Mouse (Mus musculus) heart, adult 9 months (tissue): ENCODE measurements around the gene Ccdc134.
A peak's percentile ranks its signal among the peaks of the same experiment; 100 is the strongest.

ENCODE experiments used
- DNase-seq, 2 experiments: peaks; one replicate each; pipeline ENCODE4 v3.0.0; 2022; ENCODE audit warnings: low spot score in 2 of 2

Gene Ccdc134

GRCm38 (mm10) chr15:82127426-82128374 is at the start of gene Ccdc134:
Gene Ccdc134 (plus strand): TSS chr15:82127922.
- peak; percentile 96 for DNase-seq

GRCm38 (mm10) chr15:82079883-82080282 is 47.8 kb upstream of the Ccdc134 start:
- DNase-seq = no peak

- no peak for DNase-seq
These were observed 46.6 kb upstream of the Ccdc134 start for GRCm38 (mm10) chr15:82081161-82081560.

DNA sequence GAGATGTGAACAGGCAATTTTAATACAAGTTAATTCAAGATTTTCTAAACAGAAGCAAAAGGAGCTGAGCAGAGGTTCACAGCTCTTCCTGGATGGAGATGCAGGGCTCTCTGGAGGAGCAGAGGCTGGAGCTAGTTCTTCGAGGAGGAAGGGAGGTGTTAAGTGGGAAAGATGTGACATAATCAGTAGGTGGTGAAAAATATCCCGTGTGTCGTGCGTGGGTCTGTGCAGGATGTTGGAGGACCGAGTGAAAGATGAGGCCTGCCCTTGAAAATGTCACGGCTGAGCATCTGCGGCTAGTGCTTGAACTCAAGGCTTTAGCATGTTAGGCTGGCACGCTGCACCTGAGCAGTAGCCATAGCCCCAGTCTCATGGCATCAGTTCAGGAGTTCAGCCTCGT is 42.1 kb upstream of the Ccdc134 start:
- DNase-seq = no peak

- no peak for DNase-seq
These were observed 41.6 kb upstream of the Ccdc134 start for GRCm38 (mm10) chr15:82086131-82086530.

- no peak for DNase-seq
These were observed 40.5 kb upstream of the Ccdc134 start for GRCm38 (mm10) chr15:82087266-82087665.

GRCm38 (mm10) chr15:82091061-82091460 is 36.7 kb upstream of the Ccdc134 start:
- no peak for DNase-seq

DNA sequence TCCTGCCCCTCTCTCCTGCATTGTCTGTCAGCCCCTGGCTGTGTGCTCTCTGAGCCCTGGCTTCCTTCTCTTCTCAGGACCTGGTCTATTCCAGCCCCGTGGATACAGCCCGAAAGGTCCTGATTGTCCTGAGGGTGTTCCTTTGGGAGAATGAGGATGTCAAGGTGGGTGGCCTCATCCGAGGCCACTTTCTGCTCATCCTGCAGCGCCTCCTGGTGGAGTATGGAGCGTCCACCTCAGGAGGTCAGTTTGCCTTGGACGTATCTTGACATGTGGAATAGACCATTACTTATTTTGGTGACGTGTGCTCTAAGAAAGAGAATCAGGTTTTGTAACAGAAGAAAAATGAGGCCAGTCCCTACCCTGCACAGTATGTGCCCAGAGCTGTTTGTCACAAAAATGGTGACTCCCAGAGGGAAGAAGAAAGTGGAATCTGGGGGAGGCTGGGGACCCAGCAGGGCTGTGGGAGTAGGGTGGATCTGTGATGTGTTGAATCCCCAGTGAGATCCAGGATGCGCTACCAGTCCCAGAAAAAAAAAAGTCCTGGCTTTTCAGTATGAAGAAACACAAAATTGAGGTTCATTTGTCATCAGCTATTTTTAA is 20.7 kb upstream of the Ccdc134 start:
- DNase-seq = no peak

DNA sequence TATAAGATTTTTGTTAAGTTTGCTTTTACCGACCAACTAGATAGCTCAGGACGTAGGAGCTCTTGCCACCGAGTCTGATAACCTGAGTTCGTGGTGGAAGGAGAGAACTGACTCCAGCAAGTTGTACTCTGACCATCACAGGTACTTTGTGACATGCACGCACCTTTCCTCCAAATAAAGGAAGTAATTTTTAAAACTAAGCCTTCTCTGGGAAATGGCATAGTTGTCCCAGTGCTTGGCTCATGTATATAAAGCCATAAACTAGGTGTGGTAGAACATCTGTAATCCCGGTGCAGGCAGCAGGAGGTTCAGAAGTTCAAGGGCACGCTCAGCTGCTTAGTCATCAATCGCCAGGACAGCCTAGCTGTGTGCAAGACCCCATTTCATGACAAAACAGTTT is 7.2 kb upstream of the Ccdc134 start:
- DNase-seq = no peak

GRCm38 (mm10) chr15:82126690-82127089 is 1.0 kb upstream of the Ccdc134 start:
- DNase-seq = peak in 1 of 2 experiments; percentile 29

GRCm38 (mm10) chr15:82128398-82128797 is 676 bp downstream of the Ccdc134 start:
- DNase-seq = no peak

DNA sequence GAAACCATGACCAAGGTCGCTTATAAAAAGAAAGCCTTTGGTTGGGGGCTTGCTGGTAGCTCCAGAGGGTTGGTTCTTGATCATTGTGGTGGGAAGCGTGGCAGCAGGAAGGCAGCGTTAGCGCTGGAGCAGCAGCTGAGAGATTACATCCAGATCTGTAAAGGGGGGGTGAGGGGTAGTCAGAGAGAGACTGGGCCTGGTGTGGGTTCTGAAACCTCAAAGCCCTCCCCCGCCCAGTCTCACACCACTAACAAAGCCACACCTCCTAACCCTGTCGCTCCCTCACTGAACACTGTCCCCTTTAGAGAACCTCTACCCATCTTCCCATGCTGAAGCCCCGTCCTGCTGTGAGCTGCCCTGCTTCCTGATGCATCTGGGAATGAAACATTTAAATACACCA is 2.9 kb downstream of the Ccdc134 start:
- DNase-seq = no peak

- DNase-seq = peak in 1 of 2 experiments; percentile 44
These were observed 7.7 kb downstream of the Ccdc134 start for GRCm38 (mm10) chr15:82135372-82135771.

DNA sequence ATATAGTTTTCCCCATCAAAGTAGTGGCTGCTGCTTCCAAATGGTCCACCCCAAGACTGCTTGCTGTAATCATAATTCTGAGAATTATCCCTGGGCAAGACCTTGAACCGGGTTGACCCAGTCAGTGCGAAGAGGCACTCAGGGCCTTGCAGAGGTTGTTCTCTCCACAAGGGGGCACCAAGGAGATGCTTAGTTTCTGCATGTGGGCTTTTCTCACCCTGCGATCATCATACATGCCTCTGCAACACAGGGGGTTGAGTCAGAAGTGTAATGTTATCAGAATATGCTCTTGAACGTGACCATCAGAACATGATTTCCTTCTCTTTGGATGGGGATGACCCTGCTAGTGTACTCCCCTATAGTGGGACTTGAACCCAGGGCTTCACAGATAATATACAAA is 10.8 kb downstream of the Ccdc134 start:
- DNase-seq = peak; percentile 41 to 56

DNA sequence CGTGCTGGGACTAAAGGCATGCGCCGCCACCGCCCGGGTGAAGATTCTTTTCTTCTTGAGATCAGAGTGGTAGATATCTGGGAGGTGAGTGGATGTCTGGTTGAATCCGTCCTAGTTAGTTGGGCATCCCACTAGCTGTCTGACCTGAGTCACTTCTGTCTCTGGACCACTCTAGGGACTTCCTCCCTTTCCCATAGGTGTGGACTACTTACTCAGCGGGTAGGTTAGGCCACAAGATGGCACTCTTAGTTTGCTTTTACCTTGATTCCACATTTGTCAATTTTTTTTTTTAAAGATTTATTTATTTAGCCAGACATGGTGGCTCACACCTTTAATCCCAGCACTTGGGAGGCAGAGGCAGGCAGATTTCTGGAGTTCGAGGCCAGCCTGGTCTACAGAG is 11.5 kb downstream of the Ccdc134 start:
- DNase-seq = no peak

DNA sequence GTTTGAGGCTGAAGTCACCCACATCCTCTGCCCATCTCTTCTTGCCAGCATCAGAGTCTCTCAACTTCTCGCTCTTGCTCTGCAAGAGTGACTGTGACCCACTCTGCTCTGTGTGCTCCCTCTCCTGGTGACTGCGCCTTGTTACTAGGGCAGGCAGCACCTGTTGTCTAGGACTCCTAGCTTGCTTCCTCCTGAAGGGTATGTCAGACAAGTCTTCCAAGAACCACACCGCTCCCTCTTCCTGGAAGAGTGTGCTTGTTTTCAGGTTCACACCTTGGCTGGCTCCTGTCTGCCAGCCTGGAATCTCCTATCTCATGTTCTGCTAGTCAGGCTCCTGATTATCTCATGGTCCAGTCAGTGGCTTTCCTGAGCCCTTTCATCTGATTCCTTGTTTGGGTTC is 12.6 kb downstream of the Ccdc134 start:
- no peak for DNase-seq

- no peak for DNase-seq
These were observed 16.4 kb downstream of the Ccdc134 start for GRCm38 (mm10) chr15:82144157-82144556.

DNA sequence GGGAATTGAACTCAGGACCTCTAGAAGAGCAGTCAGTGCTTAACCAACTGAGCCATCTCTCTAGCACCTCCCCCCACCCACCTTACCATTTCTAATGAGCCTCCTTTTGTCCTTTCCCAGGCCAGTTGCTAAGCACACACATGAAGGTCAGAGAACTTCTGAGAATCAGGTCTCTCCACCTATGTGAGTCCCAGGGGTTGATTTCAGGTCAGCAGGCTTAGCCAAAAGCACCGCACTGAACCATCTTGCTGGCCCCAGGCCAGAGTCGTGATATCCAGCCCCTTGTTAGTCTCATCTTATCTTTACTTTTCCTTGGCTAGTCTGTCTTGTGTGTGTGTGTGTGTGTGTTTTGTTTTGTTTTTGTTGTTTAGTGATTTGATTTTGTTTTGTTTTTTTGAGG is 17.7 kb downstream of the Ccdc134 start:
- DNase-seq = no peak

DNA sequence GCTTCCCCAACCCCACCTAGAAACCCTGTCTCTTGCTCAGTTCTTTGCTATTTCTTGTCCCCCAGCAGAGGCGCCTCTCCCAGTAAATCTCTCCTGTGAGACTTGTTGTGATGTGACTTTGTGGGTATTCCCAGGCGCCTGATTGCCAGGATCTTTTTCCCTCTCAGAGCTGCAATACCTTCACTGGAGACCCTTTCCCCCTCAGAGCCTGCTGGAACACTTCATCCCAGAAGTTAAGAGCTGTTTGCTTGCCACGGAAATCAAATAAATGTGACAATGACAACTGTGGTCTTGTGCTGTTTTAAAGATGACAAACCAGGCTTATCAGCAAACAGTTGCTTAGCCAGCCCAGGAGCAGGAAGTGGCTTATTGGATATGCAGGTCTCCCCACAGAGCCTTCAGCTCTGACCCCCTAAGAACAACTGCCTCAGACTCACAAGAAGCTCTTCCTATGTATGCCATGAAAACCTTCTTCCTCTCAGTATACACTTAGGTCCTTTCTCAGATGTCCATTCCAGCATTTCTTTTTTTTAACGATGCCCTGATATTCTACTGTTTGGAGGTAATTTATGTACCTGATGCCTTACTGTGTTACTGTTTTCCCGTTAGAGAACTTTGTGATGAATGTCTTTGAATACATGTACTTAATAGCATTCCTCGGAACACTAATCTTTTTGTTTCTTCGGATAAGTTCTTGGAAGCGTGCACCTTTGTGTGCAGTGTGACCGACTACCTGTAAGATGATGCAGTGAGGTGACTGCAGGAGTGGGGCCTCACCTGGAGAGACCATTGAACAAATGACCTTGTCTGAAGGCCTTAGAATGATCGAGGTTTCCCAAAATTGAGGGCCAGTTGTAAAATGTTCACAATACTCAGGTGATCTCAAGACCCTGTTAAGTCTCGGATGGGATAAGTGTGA is 18.4 kb downstream of the Ccdc134 start:
- peak in 1 of 2 experiments; percentile 19 for DNase-seq

DNA sequence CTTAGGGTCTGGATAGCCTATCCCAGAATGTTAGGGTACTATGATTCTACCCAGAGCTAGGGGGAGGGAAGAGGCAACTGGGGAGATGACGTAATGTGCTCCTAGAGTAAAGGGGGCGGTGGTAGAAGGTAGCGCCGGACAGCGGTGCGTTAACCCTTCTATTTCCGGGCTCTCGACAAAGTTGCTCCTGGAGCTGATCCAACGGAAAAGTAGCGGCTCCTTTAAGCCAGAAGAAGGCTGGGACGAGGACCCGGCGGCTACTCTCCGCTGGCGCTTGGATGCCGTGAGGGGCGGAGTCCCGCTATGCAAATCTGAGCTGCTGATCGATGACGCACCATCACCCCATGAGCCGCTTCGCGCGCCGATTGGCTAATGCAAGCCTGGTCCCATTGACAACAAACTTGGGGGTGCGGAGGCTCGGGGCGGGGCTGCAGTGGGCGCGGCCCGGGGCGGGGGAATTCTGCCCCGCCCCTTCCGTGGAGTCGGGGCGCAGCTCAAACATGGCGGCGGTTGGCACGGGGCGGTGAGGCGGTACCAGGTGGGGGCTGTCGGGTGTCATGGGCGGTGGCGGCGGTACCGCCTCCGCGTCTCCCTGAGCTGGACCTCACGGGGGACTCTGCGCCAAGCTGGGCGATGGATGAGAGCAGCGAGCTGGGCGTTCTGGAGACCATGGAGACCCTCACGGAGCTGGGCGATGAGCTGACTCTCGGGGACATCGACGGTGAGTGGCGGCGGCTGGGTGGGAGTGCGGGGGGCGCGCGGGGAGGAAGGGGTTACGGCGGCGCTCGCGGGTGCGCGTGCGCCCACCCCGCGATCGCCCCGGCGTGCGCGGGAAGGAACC is 19.3 kb downstream of the Ccdc134 start, which contains the start of gene Srebf2:
TSS of gene Srebf2 (plus strand) at position 412 of the 841 bp plus-strand sequence.
- DNase-seq = peak; percentile 99

GRCm38 (mm10) chr15:82147611-82148111 is 19.9 kb downstream of the Ccdc134 start:
- peak in 1 of 2 experiments; percentile 42 for DNase-seq
